Mouse (Mus musculus) right cerebral cortex, postnatal 25 days (tissue): ENCODE measurements around the gene Adgrg6.

ENCODE experiments used
- DNase-seq: peaks from one replicate; pipeline ENCODE4 v3.0.0; 2022

Adgrg6 gene

DNA sequence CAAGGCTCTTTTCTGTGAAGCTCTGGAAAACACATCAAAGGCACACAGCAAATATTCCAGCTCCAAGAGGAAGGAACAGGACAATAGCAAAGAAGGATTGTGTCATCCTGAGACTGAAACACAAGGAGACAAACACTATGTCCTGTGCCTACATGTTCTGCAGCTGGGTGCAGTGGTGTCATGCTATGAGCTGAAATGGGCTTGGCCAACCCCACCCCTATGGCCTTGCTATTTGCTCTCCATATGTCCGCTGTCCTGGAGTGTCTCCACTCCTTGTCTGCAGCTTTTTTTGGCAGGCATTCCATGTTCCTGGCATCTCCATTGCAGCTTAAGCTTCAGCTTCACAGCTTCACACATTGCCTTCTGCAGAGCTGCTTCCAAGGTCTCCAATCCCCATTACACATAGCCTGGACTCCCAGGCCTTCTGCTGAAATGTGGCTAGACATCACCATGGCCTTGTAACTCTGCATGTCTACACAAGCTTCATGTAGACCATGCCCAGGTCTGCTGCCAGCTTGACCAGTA lies 180.3 kb downstream of the Adgrg6 start:
- DNase-seq = no peak

DNA sequence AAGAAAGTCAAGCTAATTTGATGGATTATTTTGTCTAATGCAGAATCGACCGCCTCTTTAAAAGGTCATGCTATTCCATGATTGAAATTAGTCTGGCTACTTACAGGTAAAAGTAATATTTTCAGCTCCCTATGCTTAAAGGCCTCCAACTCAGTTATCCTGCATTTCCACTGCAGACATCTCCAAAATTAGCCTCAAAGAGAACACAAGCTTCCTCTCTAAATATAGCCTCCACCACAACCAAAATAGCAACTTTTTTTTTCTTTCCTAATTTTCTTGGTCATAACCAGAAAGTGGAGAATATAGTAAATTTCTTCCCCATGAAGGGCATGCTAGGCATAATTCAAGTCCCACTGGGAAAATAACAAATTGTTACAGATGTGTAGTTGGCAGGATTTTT lies 182.2 kb downstream of the Adgrg6 start:
- no peak for DNase-seq

DNA sequence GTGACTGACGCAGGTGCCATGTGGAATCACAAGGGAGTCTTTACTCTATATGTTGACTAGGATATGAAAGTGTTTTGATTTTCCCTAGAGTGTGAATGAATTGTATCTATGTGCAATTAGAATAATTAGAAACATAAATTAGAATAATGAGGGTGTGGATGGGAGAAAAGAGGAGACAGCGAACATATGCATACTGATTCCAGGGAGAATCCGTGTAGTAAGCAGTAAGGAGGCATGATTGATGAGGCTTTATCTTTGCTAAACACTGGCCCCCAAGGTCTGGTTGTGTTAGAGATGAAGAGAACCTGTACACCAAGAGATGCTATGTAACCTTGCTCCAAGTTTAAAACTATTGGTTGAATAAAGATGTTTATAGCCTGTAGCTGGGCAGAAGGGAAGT lies 187.2 kb downstream of the Adgrg6 start:
- DNase-seq = no peak
